Mouse (Mus musculus) MEL (cell line): ENCODE results near the gene Erlec1. TPM values are rescaled to one million over a fixed set of nuclear protein-coding genes. Genes with fewer than 3 reads are reported as not detected.
A peak's percentile ranks its signal among the peaks of the same experiment; 100 is the strongest.

Experiments
- DNase-seq: peaks from one replicate; pipeline ENCODE4 v3.0.0; 2011; ENCODE audit warnings: low read depth, low spot score
- H3K27ac ChIP-seq: 2 replicates; pipeline ENCODE4 v1.5.1; 2012; ENCODE audit warnings: low read depth, mild to moderate bottlenecking, control low read depth, low read length, moderate library complexity; ENCODE audit not compliant: control insufficient read depth
- H3K27me3 ChIP-seq, 2 experiments: fragments of 150-350 bp in 1 of 2; sonication (generic) in 1 of 2; 2 replicates each; pipeline ENCODE4 v1.6.1; 2012; ENCODE audit warnings: low read length in 2 of 2, mild to moderate bottlenecking in 2 of 2, improper control_type of control experiment in 1 of 2, moderate library complexity in 1 of 2; ENCODE audit not compliant: insufficient read depth in 2 of 2, control insufficient read depth in 1 of 2
- H3K36me3 ChIP-seq, 2 experiments: 2 replicates each; pipeline ENCODE4 v1.6.1; 2012 to 2014; ENCODE audit warnings: low read length in 2 of 2, improper control_type of control experiment in 1 of 2, inconsistent platforms in 1 of 2, mild to moderate bottlenecking in 1 of 2; ENCODE audit not compliant: insufficient read depth in 2 of 2, control insufficient read depth in 1 of 2
- H3K4me1 ChIP-seq, 2 experiments: fragments of 150-350 bp in 1 of 2; sonication (generic) in 1 of 2; 2 replicates each; pipeline ENCODE4 v1.6.1; 2012; ENCODE audit warnings: low read length in 2 of 2, improper control_type of control experiment in 1 of 2, mild to moderate bottlenecking in 1 of 2; ENCODE audit not compliant: insufficient read depth in 2 of 2, control insufficient read depth in 1 of 2
- H3K4me3 ChIP-seq, 2 experiments: fragments of 150-350 bp in 1 of 2; sonication (generic) in 1 of 2; 2 replicates each; pipeline ENCODE4 v1.5.1; 2012; ENCODE audit warnings: low read depth in 2 of 2, low read length in 2 of 2, mild to moderate bottlenecking in 2 of 2, moderate library complexity in 2 of 2, control low read depth in 1 of 2, improper control_type of control experiment in 1 of 2; ENCODE audit not compliant: control insufficient read depth in 1 of 2, insufficient read depth in 1 of 2
- H3K79me2 ChIP-seq: 2 replicates; pipeline ENCODE4 v1.6.1; 2012; ENCODE audit warnings: mild to moderate bottlenecking, low read length, moderate library complexity; ENCODE audit not compliant: control insufficient read depth, poor library complexity, insufficient read depth
- H3K9ac ChIP-seq: 2 replicates; pipeline ENCODE4 v1.6.1; 2012; ENCODE audit warnings: low read depth, mild to moderate bottlenecking, control low read depth, low read length, moderate library complexity; ENCODE audit not compliant: control insufficient read depth, poor library complexity, severe bottlenecking
- H3K9me3 ChIP-seq: fragments of 150-350 bp; sonication (generic); replicated peaks from 2 replicates; pipeline ENCODE4 v1.6.1; 2012; ENCODE audit warnings: mild to moderate bottlenecking, low read length, improper control_type of control experiment, moderate library complexity; ENCODE audit not compliant: insufficient read depth
- CHD2 ChIP-seq: IDR thresholded peaks from 2 replicates; pipeline ENCODE4 v1.6.1; 2011; ENCODE audit warnings: low read length, improper control_type of control experiment
- E2F4 ChIP-seq: IDR thresholded peaks from 2 replicates; pipeline ENCODE4 v1.6.1; 2011; ENCODE audit warnings: low read depth, low read length, improper control_type of control experiment, borderline replicate concordance
- ELF1 ChIP-seq: IDR thresholded peaks from 2 replicates; pipeline ENCODE4 v1.6.1; 2014; ENCODE audit warnings: low read depth, mild to moderate bottlenecking, inconsistent platforms, low read length, improper control_type of control experiment, moderate library complexity
- EP300 ChIP-seq, 2 experiments: IDR thresholded peaks; 2 replicates each; pipeline ENCODE4 v1.6.1; 2011; ENCODE audit warnings: improper control_type of control experiment in 2 of 2, low read length in 2 of 2, low read depth in 1 of 2, mild to moderate bottlenecking in 1 of 2
- ETS1 ChIP-seq: IDR thresholded peaks from 2 replicates; pipeline ENCODE4 v1.6.1; 2012; ENCODE audit warnings: low read depth, mild to moderate bottlenecking, inconsistent platforms, low read length, improper control_type of control experiment, moderate library complexity
- GATA1 ChIP-seq: IDR thresholded peaks from 2 replicates; pipeline ENCODE4 v1.6.1; 2011; ENCODE audit warnings: low read depth, low read length, improper control_type of control experiment
- HCFC1 ChIP-seq: IDR thresholded peaks from 2 replicates; pipeline ENCODE4 v1.6.1; 2012; ENCODE audit warnings: low read depth, mild to moderate bottlenecking, inconsistent platforms, low read length, improper control_type of control experiment, moderate library complexity
- JUND ChIP-seq: IDR thresholded peaks from 2 replicates; pipeline ENCODE4 v1.6.1; 2011; ENCODE audit warnings: low read depth, mild to moderate bottlenecking, improper control_type of control experiment, low read length
- KAT2A ChIP-seq: conservative IDR thresholded peaks from 2 replicates; pipeline ENCODE4 v1.6.1; 2012; ENCODE audit warnings: low read depth, low read length, improper control_type of control experiment, inconsistent platforms
- MAFK ChIP-seq: IDR thresholded peaks from 2 replicates; pipeline ENCODE4 v1.6.1; 2011; ENCODE audit warnings: low read depth, mild to moderate bottlenecking, low read length, improper control_type of control experiment, borderline replicate concordance
- MAZ ChIP-seq: IDR thresholded peaks from 2 replicates; pipeline ENCODE4 v1.6.1; 2012; ENCODE audit warnings: low read depth, mild to moderate bottlenecking, inconsistent platforms, low read length, improper control_type of control experiment
- MEF2A ChIP-seq: IDR thresholded peaks from 2 replicates; pipeline ENCODE4 v1.6.1; 2014; ENCODE audit warnings: low read depth, mild to moderate bottlenecking, inconsistent platforms, low read length, improper control_type of control experiment; ENCODE audit not compliant: poor library complexity, insufficient replicate concordance, severe bottlenecking; ENCODE audit errors: extremely low read depth
- MXI1 ChIP-seq: IDR thresholded peaks from 2 replicates; pipeline ENCODE4 v1.6.1; 2011; ENCODE audit warnings: mild to moderate bottlenecking, low read depth, low read length, improper control_type of control experiment
- MYB ChIP-seq: IDR thresholded peaks from 2 replicates; pipeline ENCODE4 v1.6.1; 2011; ENCODE audit warnings: mild to moderate bottlenecking, low read depth, low read length, improper control_type of control experiment
- MYC ChIP-seq: IDR thresholded peaks from 2 replicates; pipeline ENCODE4 v1.6.1; 2011; ENCODE audit warnings: low read depth, mild to moderate bottlenecking, low read length, improper control_type of control experiment, moderate library complexity
- NELFE ChIP-seq: IDR thresholded peaks from 2 replicates; pipeline ENCODE4 v1.6.1; 2011; ENCODE audit warnings: low read depth, low read length, improper control_type of control experiment
- NRF1 ChIP-seq: IDR thresholded peaks from 2 replicates; pipeline ENCODE4 v1.6.1; 2014; ENCODE audit warnings: low read depth, mild to moderate bottlenecking, inconsistent platforms, low read length, improper control_type of control experiment, moderate library complexity; ENCODE audit not compliant: poor library complexity, insufficient read depth, severe bottlenecking
- POLR2A ChIP-seq, 2 experiments: IDR thresholded peaks; 2 replicates each; pipeline ENCODE4 v1.6.1; 2011 to 2012; ENCODE audit warnings: low read length in 2 of 2, mild to moderate bottlenecking in 2 of 2, control low read depth in 1 of 2, improper control_type of control experiment in 1 of 2, low read depth in 1 of 2, moderate library complexity in 1 of 2; ENCODE audit not compliant: control insufficient read depth in 1 of 2, insufficient read depth in 1 of 2, poor library complexity in 1 of 2
- POLR2AphosphoS5 ChIP-seq: IDR thresholded peaks from 2 replicates; pipeline ENCODE4 v1.6.1; 2012; ENCODE audit warnings: low read depth, borderline replicate concordance, mild to moderate bottlenecking, inconsistent platforms, low read length, moderate library complexity, mixed read lengths
- RAD21 ChIP-seq: IDR thresholded peaks from 2 replicates; pipeline ENCODE4 v1.6.1; 2011; ENCODE audit warnings: mild to moderate bottlenecking, low read depth, low read length, improper control_type of control experiment
- RCOR1 ChIP-seq: IDR thresholded peaks from 2 replicates; pipeline ENCODE4 v1.6.1; 2012; ENCODE audit warnings: low read depth, mild to moderate bottlenecking, inconsistent platforms, low read length, improper control_type of control experiment
- SIN3A ChIP-seq: IDR thresholded peaks from 2 replicates; pipeline ENCODE4 v1.6.1; 2012; ENCODE audit warnings: low read length, improper control_type of control experiment, inconsistent platforms
- TAL1 ChIP-seq: IDR thresholded peaks from 2 replicates; pipeline ENCODE4 v1.6.1; 2012; ENCODE audit warnings: mild to moderate bottlenecking, inconsistent platforms, low read length, moderate library complexity, mixed read lengths
- TCF12 ChIP-seq: IDR thresholded peaks from 2 replicates; pipeline ENCODE4 v1.6.1; 2014; ENCODE audit warnings: low read depth, mild to moderate bottlenecking, inconsistent platforms, low read length, improper control_type of control experiment, moderate library complexity
- USF1 ChIP-seq: IDR thresholded peaks from 2 replicates; pipeline ENCODE4 v1.6.1; 2014; ENCODE audit warnings: low read depth, mild to moderate bottlenecking, inconsistent platforms, low read length, improper control_type of control experiment, moderate library complexity
- USF2 ChIP-seq, 2 experiments: IDR thresholded peaks; 2 replicates each; pipeline ENCODE4 v1.6.1; 2011 to 2012; ENCODE audit warnings: improper control_type of control experiment in 2 of 2, low read length in 2 of 2, borderline replicate concordance in 1 of 2, inconsistent platforms in 1 of 2, low read depth in 1 of 2, mild to moderate bottlenecking in 1 of 2; ENCODE audit not compliant: insufficient read depth in 1 of 2
- ZC3H11A ChIP-seq: IDR thresholded peaks from 2 replicates; pipeline ENCODE4 v1.6.1; 2012; ENCODE audit warnings: low read depth, mild to moderate bottlenecking, inconsistent platforms, low read length, improper control_type of control experiment
- ZMIZ1 ChIP-seq: IDR thresholded peaks from 2 replicates; pipeline ENCODE4 v1.6.1; 2012; ENCODE audit warnings: low read depth, mild to moderate bottlenecking, inconsistent platforms, low read length, improper control_type of control experiment, moderate library complexity
- ZNF384 ChIP-seq: IDR thresholded peaks from 2 replicates; pipeline ENCODE4 v1.6.1; 2012; ENCODE audit warnings: low read depth, mild to moderate bottlenecking, inconsistent platforms, low read length, improper control_type of control experiment
- polyA plus RNA-seq, 2 experiments: library from polyadenylated mRNA; stranded (reverse) in 1 of 2; unstranded in 1 of 2; fragments of >175 nt in 1 of 2; fragments of >200 nt in 1 of 2; gene quantifications; 2 replicates each; pipeline versions ENCODE4 v1.2.1 to v1.2.4; 2012; ENCODE audit warnings: low replicate concordance in 2 of 2, low read depth in 1 of 2; ENCODE audit not compliant: insufficient read length in 2 of 2, insufficient read depth in 1 of 2, missing spikeins in 1 of 2
- total RNA-seq: library from RNA; depleted of rRNA; stranded (reverse); fragments of 300-350 nt; gene quantifications from 2 replicates; pipeline ENCODE4 v1.2.3, GENCODE M21; 2012

The Erlec1 gene
- total and polyA plus RNA-seq, 3 experiments = 6.7 to 22.3 TPM; not detected in 1

- H3K27ac ChIP-seq = peak overlapping the region; percentile 20
- TF ChIP-seq KAT2A (no peak), MEF2A (no peak), USF2 (IDR thresholded peaks at IDR 0.05; ENCODE audit: borderline replicate concordance in 1 of 2, insufficient read depth in 1 of 2, low read depth in 1 of 2, low read length in 2 of 2) (no peak), ZC3H11A (no peak), JUND (no peak), MYB (no peak), HCFC1 (no peak), ZNF384 (no peak), E2F4 (no peak), TAL1 (no peak), SIN3A (no peak), USF1 (no peak), POLR2A (IDR thresholded peaks at IDR 0.05; ENCODE audit: control insufficient read depth in 1 of 2, insufficient read depth in 1 of 2, low read depth in 1 of 2, low read length in 2 of 2, poor library complexity in 1 of 2) (no peak), POLR2AphosphoS5 (no peak), NRF1 (no peak), CHD2 (no peak), RAD21 (no peak)
- H3K9ac ChIP-seq = no peak overlapping the region
- H3K79me2 ChIP-seq = no peaks in the 10 kb centered on the region
- DNase-seq = no peak
- peaks cover 6 to 43% of the 10 kb centered on the region in 2 experiments for H3K36me3 ChIP-seq
- peaks cover 25% of the 10 kb centered on the region in 2 experiments for H3K4me1 ChIP-seq
- H3K4me3 ChIP-seq = no peak overlapping the region
- no peaks in the 10 kb centered on the region for H3K27me3 ChIP-seq
- no peaks in the 10 kb centered on the region for H3K9me3 ChIP-seq
Observed at GRCm38 (mm10) chr11:30928498-30928897, 25.6 kb downstream of the Erlec1 start.

- Histone ChIP-seq H3K27ac (peak overlapping the region; percentile 20), H3K4me1 (peaks cover 25 to 29% of the 10 kb centered on the region in 2 experiments), H3K27me3 (no peaks in the 10 kb centered on the region), H3K36me3 (peaks cover 6 to 43% of the 10 kb centered on the region in 2 experiments), H3K4me3 (no peak overlapping the region), H3K9me3 (no peaks in the 10 kb centered on the region), H3K9ac (no peak overlapping the region), H3K79me2 (no peaks in the 10 kb centered on the region)
- TF ChIP-seq ELF1 (no peak), MYB (no peak), RCOR1 (peak; percentile 64; the same call in 1 of the 2 replicates), RAD21 (no peak), ZMIZ1 (no peak), POLR2A (IDR thresholded peaks at IDR 0.05; ENCODE audit: control insufficient read depth in 1 of 2, insufficient read depth in 1 of 2, low read depth in 1 of 2, low read length in 2 of 2, poor library complexity in 1 of 2) (no peak), TCF12 (peak; percentile 93), HCFC1 (no peak), NELFE (no peak), ETS1 (peak; percentile 87), USF2 (IDR thresholded peaks at IDR 0.05; ENCODE audit: borderline replicate concordance in 1 of 2, insufficient read depth in 1 of 2, low read depth in 1 of 2, low read length in 2 of 2) (no peak), MAZ (no peak), GATA1 (peak; percentile 96), MYC (0 out of 2 replicates have a peak, but pooled peaks have one; percentile 68), SIN3A (peak; percentile 53; the same call in 1 of the 2 replicates), ZNF384 (no peak), NRF1 (no peak), MXI1 (no peak), EP300 (IDR thresholded peaks at IDR 0.05; ENCODE audit: low read depth in 1 of 2, low read length in 2 of 2) (peak; percentile 92 to 95), TAL1 (peak; percentile 72), MAFK (0 out of 2 replicates have a peak, but pooled peaks have one; percentile 15)
- DNase-seq = peak; percentile 79
Observed at GRCm38 (mm10) chr11:30928079-30928478, 26.1 kb downstream of the Erlec1 start.
